Mouse (Mus musculus) stomach, postnatal 0 days (tissue): ENCODE results near the gene Milr1.

ENCODE experiments used
- CTCF ChIP-seq: IDR thresholded peaks from 2 replicates; pipeline ENCODE4 v1.5.1; 2016; ENCODE audit warnings: antibody characterized with exemption, low read depth, mild to moderate bottlenecking, moderate library complexity
- EP300 ChIP-seq: optimal IDR thresholded peaks from 2 replicates; pipeline ENCODE3; 2016; ENCODE audit warnings: antibody characterized with exemption

- no peak for TF ChIP-seq CTCF
- no peak for TF ChIP-seq EP300
Measured at GRCm38 (mm10) chr11:106755583-106755982, 4.6 kb downstream of the Milr1 start.
